Mouse (Mus musculus) CD8-positive naive resting alpha-beta T cell, adult 2 months (primary cell): ENCODE data around the gene Epp13.
"Not testable (repeated sequence)": the region's sequence is repeated elsewhere in the genome, so short reads cannot be mapped to it uniquely, and the experiment has no call there.

Source experiments
- DNase-seq, 2 experiments: peaks; one replicate each; pipeline ENCODE4 v3.0.0; 2022; ENCODE audit warnings: low read depth in 2 of 2, low spot score in 2 of 2

Epp13 gene

GRCm38 (mm10) chr7:6252410-6252809 lies at the start of gene Epp13:
Gene Epp13 (plus strand): TSS chr7:6252710.
- no peak for DNase-seq

- no peak for DNase-seq
Observed at GRCm38 (mm10) chr7:6204200-6204599, 48.3 kb upstream of the Epp13 start.

- peak in 1 of 2 experiments; percentile 20 for DNase-seq
Observed at GRCm38 (mm10) chr7:6213144-6213543, 39.4 kb upstream of the Epp13 start.

- DNase-seq: not testable (repeated sequence)
Observed at GRCm38 (mm10) chr7:6214691-6215090, 37.8 kb upstream of the Epp13 start.

GRCm38 (mm10) chr7:6220147-6220546 lies 32.4 kb upstream of the Epp13 start:
- no peak for DNase-seq

GRCm38 (mm10) chr7:6221978-6222377 lies 30.5 kb upstream of the Epp13 start, which contains the start of gene Zscan5b:
Gene Zscan5b (plus strand): TSS chr7:6222278.
- no peak for DNase-seq

- not testable (repeated sequence) for DNase-seq
Observed at GRCm38 (mm10) chr7:6228491-6228890, 24.0 kb upstream of the Epp13 start.

GRCm38 (mm10) chr7:6239787-6240186 lies 12.7 kb upstream of the Epp13 start:
- DNase-seq: no peak

GRCm38 (mm10) chr7:6240841-6241425 lies 11.6 kb upstream of the Epp13 start:
- DNase-seq: peak; percentile 26 to 52

- DNase-seq: no peak
Observed at GRCm38 (mm10) chr7:6244361-6245292, 7.9 kb upstream of the Epp13 start.

GRCm38 (mm10) chr7:6254451-6254850 lies 1.9 kb downstream of the Epp13 start:
- DNase-seq: no peak

- no peak for DNase-seq
Observed at GRCm38 (mm10) chr7:6257386-6257785, 4.9 kb downstream of the Epp13 start.

- no peak for DNase-seq
Observed at GRCm38 (mm10) chr7:6258232-6259220, 6.0 kb downstream of the Epp13 start.

GRCm38 (mm10) chr7:6260004-6260403 lies 7.5 kb downstream of the Epp13 start:
- not testable (repeated sequence) for DNase-seq

- DNase-seq: no peak
Observed at GRCm38 (mm10) chr7:6262120-6262519, 9.6 kb downstream of the Epp13 start.

- DNase-seq: no peak
Observed at GRCm38 (mm10) chr7:6262984-6263383, 10.5 kb downstream of the Epp13 start.

GRCm38 (mm10) chr7:6265695-6266094 lies 13.2 kb downstream of the Epp13 start:
- DNase-seq: peak; percentile 42 to 54

GRCm38 (mm10) chr7:6277906-6278305 lies 25.4 kb downstream of the Epp13 start:
- no peak for DNase-seq

GRCm38 (mm10) chr7:6282749-6283148 lies 30.2 kb downstream of the Epp13 start:
- DNase-seq: peak; percentile 79 to 87

- DNase-seq: peak; percentile 56 to 73
Observed at GRCm38 (mm10) chr7:6283451-6284075, 31.1 kb downstream of the Epp13 start.
